Mouse (Mus musculus) forebrain, embryonic 12.5 days (tissue): ENCODE measurements at regions not wholly inside any gene's neighbourhood (a gene's known extent, or its start where the extent isn't known, plus 50 kb on each side); places are given as distances from the start of the nearest gene placed in this dataset.

Experiments used
- ATAC-seq: fragments of 200-750 bp; cut with Nextera tagmentation; 2 replicates; pipeline ENCODE4 v1.8.0; 2017; ENCODE audit warnings: moderate TSS enrichment; ENCODE audit not compliant: low FRiP score
- H3K27ac ChIP-seq: fragments of 300-500 bp; sonication (generic); 2 replicates; pipeline ENCODE4 v1.5.1; 2016; ENCODE audit warnings: mild to moderate bottlenecking
- H3K27me3 ChIP-seq: fragments of 300-500 bp; sonication (generic); 2 replicates; pipeline ENCODE4 v1.6.1; 2016; ENCODE audit warnings: mild to moderate bottlenecking
- H3K36me3 ChIP-seq: fragments of 300-500 bp; sonication (generic); replicated peaks from 2 replicates; pipeline ENCODE4 v1.6.1; 2016; ENCODE audit warnings: mild to moderate bottlenecking
- H3K4me1 ChIP-seq: fragments of 300-500 bp; sonication (generic); 2 replicates; pipeline ENCODE4 v1.6.1; 2016
- H3K4me2 ChIP-seq: fragments of 300-500 bp; sonication (generic); 2 replicates; pipeline ENCODE4 v1.6.1; 2016; ENCODE audit warnings: mild to moderate bottlenecking, moderate library complexity
- H3K4me3 ChIP-seq: fragments of 300-500 bp; sonication (generic); replicated peaks from 2 replicates; pipeline ENCODE4 v1.5.1; 2016; ENCODE audit warnings: mild to moderate bottlenecking
- H3K9ac ChIP-seq: fragments of 300-500 bp; sonication (generic); 2 replicates; pipeline ENCODE4 v1.6.1; 2016; ENCODE audit warnings: mild to moderate bottlenecking
- H3K9me3 ChIP-seq: fragments of 300-500 bp; sonication (generic); 2 replicates; pipeline ENCODE4 v1.6.1; 2016
- WGBS: fragments of 180-500 bp; shearing (Covaris S2); methylation state at CpG from one replicate; pipeline ENCODE4 v1.1.7; 2016; 5-methylcytosine and 5-hydroxymethylcytosine counted together

DNA sequence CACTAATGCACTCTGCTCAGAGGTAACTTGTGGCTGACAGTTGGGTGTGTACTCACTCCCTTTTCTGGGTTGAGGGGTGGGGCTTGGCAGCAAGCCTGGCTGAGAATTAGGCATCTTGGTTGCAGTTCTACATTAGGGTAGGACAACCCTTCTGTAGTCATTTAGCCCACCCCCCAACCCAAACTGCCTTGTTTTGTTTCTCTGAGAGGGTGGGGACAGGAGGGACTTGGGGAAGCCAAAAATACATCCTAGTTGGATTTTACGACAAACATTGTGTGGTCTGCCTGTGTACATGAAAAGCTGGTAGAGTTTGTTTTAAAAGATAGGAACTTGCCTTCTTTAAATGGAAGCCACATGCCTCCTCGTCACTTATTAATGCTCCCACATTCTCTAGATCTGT, 146.8 kb upstream of the Gdnf start:
- Histone ChIP-seq H3K27ac (no peak overlapping the region), H3K27me3 (no peaks in the 10 kb centered on the region)

DNA sequence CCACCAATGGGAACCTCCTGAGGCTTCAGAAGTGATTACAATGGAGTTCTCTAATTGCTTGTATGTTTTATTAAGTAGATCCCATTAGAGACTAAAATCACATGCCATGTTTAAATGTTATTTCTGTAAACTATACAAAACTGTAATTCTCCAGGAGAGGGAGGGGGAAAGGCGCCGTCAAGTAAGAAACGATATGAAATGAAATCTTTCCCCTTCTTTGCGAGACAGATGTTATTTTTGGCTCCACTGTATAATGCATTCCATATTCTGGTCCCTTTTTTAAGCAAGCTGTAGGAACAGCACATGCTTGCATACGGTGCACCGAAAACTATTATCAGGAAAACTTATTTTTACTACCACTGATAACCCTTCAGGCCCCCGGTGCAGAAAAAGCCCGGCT, 141.0 kb upstream of the Gdnf start:
- H3K4me3 ChIP-seq = no peak overlapping the region

More for the DNA sequence above, 146.8 kb upstream of the Gdnf start:
- no peak for ATAC-seq
- Histone ChIP-seq H3K9ac (no peak overlapping the region), H3K9me3 (no peaks in the 10 kb centered on the region), H3K4me3 (no peak overlapping the region), H3K36me3 (no peaks in the 10 kb centered on the region), H3K4me1 (no peaks in the 10 kb centered on the region), H3K4me2 (no peak overlapping the region)
- 88% methylated on average over 2 of the region's 2 CpGs for WGBS

DNA sequence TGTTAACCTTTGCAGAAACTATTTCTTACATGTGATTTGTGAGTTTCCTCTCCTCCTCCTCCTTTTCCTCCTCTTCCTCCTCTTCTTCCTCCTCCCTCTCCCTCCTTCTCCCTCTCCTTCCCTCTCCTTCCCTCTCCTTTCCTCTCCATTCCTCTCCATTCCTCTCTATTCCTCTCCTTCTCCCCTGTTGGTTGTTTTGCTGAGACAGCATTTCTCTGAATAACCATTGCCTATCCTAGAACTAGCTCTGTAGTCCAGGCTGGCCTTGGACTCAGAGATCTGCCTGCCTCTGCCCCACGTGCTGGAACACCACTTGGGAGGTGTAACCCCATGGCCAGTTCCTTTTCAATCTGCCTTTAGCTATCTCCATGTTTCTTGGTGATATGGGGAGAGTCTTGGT, 133.7 kb upstream of the Gdnf start:
- WGBS = 53% methylated on average over 1 of the region's 1 CpGs
- Histone ChIP-seq H3K9ac (no peak overlapping the region), H3K36me3 (no peaks in the 10 kb centered on the region), H3K27ac (no peak overlapping the region), H3K27me3 (no peaks in the 10 kb centered on the region), H3K4me1 (no peaks in the 10 kb centered on the region), H3K4me3 (no peak overlapping the region), H3K9me3 (no peaks in the 10 kb centered on the region), H3K4me2 (no peak overlapping the region)
- ATAC-seq = no peak

More for the DNA sequence above, 141.0 kb upstream of the Gdnf start:
- no peaks in the 10 kb centered on the region for H3K4me1 ChIP-seq
- H3K36me3 ChIP-seq = no peaks in the 10 kb centered on the region
- H3K9me3 ChIP-seq = no peaks in the 10 kb centered on the region
- no peak for ATAC-seq
- WGBS = 83% methylated on average over 8 of the region's 8 CpGs
- no peak overlapping the region for H3K4me2 ChIP-seq
- no peak overlapping the region for H3K9ac ChIP-seq
- H3K27ac ChIP-seq = no peak overlapping the region
- no peaks in the 10 kb centered on the region for H3K27me3 ChIP-seq

DNA sequence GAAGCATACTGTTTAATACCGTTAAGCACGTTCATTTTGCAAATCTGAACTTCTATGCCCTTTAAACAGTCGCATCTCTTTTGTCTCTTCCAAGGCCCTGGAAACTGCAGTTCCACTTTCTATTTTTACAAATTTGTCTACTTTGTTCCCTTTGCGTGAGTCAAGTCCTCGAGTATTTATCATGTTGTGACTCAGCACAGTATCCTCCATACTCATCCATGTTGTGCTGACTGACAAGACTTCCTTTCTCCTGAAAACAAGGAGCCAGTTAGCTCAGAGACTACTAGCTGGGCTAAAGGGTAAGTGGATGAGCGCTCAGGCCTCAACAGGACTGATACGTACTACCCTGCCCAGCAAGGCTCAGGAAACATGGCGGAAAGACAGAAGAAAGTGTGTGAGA, 131.9 kb upstream of the Gdnf start:
- no peak overlapping the region for H3K4me2 ChIP-seq
- ATAC-seq = no peak
- no peak overlapping the region for H3K27ac ChIP-seq
- H3K4me1 ChIP-seq = no peaks in the 10 kb centered on the region
- no peaks in the 10 kb centered on the region for H3K9me3 ChIP-seq
- no peaks in the 10 kb centered on the region for H3K36me3 ChIP-seq
- H3K4me3 ChIP-seq = no peak overlapping the region
- H3K9ac ChIP-seq = no peak overlapping the region
- H3K27me3 ChIP-seq = no peaks in the 10 kb centered on the region
- WGBS = 94% methylated on average over 8 of the region's 8 CpGs

DNA sequence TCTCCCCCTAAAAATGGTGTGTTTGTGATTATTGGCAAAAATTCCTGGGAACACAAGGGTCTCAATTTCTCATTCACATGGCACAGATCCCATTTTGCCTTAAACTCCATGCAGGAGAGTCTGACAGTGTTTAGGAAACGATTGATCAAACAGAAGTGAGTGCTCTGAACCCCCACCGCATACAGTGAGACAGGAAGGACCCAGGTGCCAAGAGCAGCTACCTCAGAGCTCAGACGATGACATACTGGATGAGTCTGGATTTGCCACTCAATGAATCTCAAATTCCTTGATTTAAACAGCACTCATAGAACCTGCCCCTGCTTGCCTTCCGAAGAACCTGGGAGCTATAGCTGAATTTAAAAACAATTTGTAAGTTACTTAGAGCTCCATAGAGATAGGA, 129.6 kb upstream of the Gdnf start:
- no peaks in the 10 kb centered on the region for H3K4me1 ChIP-seq
- H3K4me3 ChIP-seq = no peak overlapping the region
- no peak for ATAC-seq
- H3K27me3 ChIP-seq = no peaks in the 10 kb centered on the region
- no peak overlapping the region for H3K9ac ChIP-seq
- no peaks in the 10 kb centered on the region for H3K9me3 ChIP-seq
- H3K36me3 ChIP-seq = no peaks in the 10 kb centered on the region
- WGBS = 86% methylated on average over 4 of the region's 4 CpGs
- no peak overlapping the region for H3K4me2 ChIP-seq
- H3K27ac ChIP-seq = no peak overlapping the region

DNA sequence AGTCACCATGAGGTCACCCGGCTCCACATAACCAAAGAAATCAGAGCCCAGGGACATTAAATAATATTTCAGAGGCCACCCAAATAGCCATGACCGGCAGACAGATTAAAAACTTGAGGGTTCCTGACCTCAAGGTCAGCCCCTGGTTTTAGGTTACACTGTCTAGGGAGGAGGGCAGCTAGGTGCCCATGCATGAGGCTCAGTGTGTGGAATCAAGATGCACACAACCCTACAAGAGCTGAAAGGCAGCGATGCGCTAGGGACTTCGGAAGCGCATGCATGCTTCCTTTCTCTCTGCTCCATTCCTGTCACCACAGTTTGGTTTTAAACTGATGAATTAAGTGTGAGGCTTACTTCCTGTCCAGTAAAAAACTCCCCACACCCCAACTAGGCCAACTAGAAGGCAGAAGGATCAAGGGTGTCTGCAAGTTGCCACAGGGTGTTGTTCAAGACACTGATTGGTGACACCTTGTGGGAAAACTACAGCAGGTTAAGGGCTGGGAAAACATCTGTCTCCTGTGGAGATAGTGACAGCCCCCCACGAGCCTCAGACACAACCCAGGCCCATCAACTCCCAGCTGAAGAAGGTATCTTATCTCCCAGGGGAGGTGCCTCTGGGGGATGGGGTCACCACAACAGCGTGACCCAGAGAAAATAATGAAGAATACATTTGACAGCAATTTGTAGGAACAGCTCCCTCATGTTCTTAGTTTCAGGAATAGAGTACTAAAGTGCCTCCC, 127.2 kb upstream of the Gdnf start:
- Histone ChIP-seq H3K9ac (no peak overlapping the region), H3K36me3 (no peaks in the 10 kb centered on the region), H3K27ac (no peak overlapping the region), H3K4me3 (no peak overlapping the region), H3K9me3 (no peaks in the 10 kb centered on the region), H3K27me3 (no peaks in the 10 kb centered on the region), H3K4me1 (no peaks in the 10 kb centered on the region), H3K4me2 (no peak overlapping the region)
- no peak for ATAC-seq
- WGBS = 81% methylated on average over 8 of the region's 8 CpGs

DNA sequence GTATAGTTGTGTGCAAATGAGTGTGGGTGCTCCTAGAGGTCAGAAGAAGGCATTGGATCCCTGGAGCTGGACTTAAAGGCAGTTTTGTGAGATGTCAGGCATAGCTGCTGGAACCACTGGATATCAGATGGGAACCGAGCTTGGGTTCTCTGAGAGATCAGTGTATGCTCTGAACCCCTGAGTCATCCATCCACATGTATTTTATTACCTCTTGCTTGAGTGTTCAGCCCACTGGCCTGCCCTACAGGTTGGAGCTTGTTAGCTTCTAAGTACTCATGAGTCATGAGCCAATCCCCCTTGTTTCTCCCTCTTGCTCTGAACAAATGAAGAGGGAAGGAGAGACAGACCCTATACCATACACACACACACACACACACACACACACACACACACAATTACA, 119.4 kb upstream of the Gdnf start:
- no peaks in the 10 kb centered on the region for H3K4me1 ChIP-seq
- ATAC-seq = no peak
- no peaks in the 10 kb centered on the region for H3K9me3 ChIP-seq
- WGBS = 100% methylated on average over 1 of the region's 1 CpGs
- H3K4me3 ChIP-seq = no peak overlapping the region
- H3K36me3 ChIP-seq = no peaks in the 10 kb centered on the region
- no peak overlapping the region for H3K4me2 ChIP-seq
- H3K27ac ChIP-seq = no peak overlapping the region
- no peak overlapping the region for H3K9ac ChIP-seq
- no peaks in the 10 kb centered on the region for H3K27me3 ChIP-seq

DNA sequence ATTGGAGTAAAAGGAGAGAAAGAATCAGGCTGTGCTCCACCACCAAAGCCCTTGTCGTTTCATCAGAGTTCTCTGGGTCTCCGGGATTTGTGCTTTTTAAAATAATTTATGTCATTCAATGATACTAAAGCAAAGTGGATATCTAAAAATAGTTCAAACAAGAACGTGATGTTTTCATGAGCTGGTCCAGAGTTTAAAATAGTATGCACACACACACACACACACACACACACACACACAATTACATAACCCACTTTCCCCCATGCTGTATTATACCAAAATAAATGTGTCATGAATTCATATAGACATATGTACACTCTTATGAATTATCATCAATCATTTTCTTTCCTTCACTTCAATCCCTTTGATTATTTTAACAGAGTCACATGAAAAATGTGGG, 118.5 kb upstream of the Gdnf start:
- Histone ChIP-seq H3K4me2 (no peak overlapping the region), H3K36me3 (no peaks in the 10 kb centered on the region), H3K4me3 (no peak overlapping the region), H3K27ac (no peak overlapping the region), H3K9me3 (no peaks in the 10 kb centered on the region), H3K4me1 (no peaks in the 10 kb centered on the region), H3K27me3 (no peaks in the 10 kb centered on the region), H3K9ac (no peak overlapping the region)
- WGBS = 88% methylated on average over 3 of the region's 3 CpGs
- no peak for ATAC-seq

DNA sequence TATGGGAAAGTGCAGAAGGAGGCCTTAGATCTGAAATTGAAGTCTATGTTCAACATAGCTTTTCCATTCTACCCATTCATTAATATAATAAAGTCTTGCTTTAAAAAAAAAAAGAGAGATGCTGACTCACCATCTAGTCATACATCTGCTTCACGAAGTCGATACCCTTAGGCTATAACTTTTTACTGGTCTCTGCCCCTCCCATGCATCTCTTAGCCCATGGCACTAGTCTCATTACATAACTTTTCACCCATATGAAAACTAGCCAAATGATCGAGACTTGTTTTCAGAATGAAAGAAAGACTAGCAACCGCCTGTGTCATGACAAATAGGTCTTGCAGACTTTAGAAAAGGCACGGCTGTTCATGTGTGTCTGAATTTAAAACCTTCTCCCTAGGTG, 116.6 kb upstream of the Gdnf start:
- Histone ChIP-seq H3K9ac (no peak overlapping the region), H3K4me3 (no peak overlapping the region), H3K36me3 (no peaks in the 10 kb centered on the region), H3K27ac (no peak overlapping the region), H3K27me3 (no peaks in the 10 kb centered on the region), H3K4me1 (no peaks in the 10 kb centered on the region), H3K4me2 (no peak overlapping the region), H3K9me3 (no peaks in the 10 kb centered on the region)
- WGBS = 91% methylated on average over 5 of the region's 5 CpGs
- ATAC-seq = no peak

DNA sequence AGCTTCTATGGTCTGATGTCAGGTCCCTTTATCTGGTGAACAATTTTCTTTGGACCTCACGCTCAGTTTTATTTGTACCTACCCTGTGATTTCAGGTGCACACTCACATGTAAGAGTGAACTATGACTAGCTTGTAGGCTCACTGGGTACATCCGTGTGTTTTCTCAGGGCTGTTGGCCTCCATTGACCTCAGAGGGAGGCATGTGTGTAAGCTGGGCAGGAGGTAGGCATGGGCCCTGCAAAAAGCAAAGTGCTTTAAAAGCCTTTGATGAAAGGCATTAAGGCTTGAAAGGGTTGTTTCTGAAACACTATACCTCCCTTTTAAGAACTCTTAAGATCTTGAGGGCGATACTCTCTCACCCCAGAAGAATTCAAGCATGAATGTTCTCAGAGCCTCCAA, 112.9 kb upstream of the Gdnf start:
- no peak overlapping the region for H3K9ac ChIP-seq
- WGBS = 30% methylated on average over 3 of the region's 3 CpGs
- H3K36me3 ChIP-seq = no peaks in the 10 kb centered on the region
- no peak overlapping the region for H3K4me3 ChIP-seq
- H3K9me3 ChIP-seq = no peaks in the 10 kb centered on the region
- no peak for ATAC-seq
- H3K4me2 ChIP-seq = no peak overlapping the region
- no peak overlapping the region for H3K27ac ChIP-seq
- H3K4me1 ChIP-seq = no peaks in the 10 kb centered on the region
- no peaks in the 10 kb centered on the region for H3K27me3 ChIP-seq

DNA sequence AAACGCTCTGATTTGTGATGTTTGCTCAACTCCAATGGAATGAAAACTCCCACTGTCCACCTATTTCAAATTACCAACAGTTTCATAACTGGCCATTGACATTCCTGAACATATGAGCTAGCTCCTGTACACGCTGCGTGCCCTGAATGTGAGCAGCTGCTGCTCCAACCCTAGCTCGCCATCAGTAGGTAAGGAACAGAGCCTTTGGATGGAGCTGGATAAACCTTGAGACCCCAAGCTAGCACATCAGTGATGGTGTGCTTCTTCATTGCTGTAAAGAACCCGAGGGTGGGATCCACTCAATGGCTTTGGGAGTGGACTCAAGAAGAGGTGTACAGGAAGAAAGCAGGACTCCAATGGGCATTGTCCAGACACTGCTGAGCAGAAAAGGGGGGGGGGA, 101.8 kb upstream of the Gdnf start:
- Histone ChIP-seq H3K4me3 (no peak overlapping the region), H3K4me1 (no peaks in the 10 kb centered on the region), H3K36me3 (no peaks in the 10 kb centered on the region), H3K9ac (no peak overlapping the region), H3K27me3 (no peaks in the 10 kb centered on the region), H3K27ac (no peak overlapping the region), H3K4me2 (no peak overlapping the region), H3K9me3 (no peaks in the 10 kb centered on the region)
- no peak for ATAC-seq
- WGBS = 91% methylated on average over 5 of the region's 5 CpGs

DNA sequence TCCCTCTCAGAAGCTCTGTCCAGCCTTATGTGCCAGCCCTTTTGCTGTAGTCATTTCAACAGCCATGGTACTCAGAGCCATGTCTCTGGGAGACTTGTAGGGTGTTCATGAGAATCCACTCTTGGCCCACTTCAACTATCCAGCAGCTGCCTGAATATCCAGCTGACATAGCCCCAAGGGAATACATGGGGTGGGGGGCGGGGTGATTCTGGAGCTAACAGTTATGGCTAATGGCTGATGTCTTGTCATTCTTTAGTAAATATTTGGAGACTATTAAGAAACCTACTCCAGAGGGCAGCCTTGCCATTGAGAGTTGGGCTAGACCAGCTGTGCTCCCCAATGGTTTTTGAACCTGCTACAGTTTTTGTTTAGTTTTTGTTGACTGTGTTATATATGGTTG, 96.0 kb upstream of the Gdnf start:
- ATAC-seq = no peak
- Histone ChIP-seq H3K36me3 (no peaks in the 10 kb centered on the region), H3K4me3 (no peak overlapping the region), H3K9me3 (no peaks in the 10 kb centered on the region), H3K27ac (no peak overlapping the region), H3K27me3 (no peaks in the 10 kb centered on the region), H3K9ac (no peak overlapping the region), H3K4me2 (no peak overlapping the region), H3K4me1 (no peaks in the 10 kb centered on the region)
- 77% methylated on average over 1 of the region's 1 CpGs for WGBS

DNA sequence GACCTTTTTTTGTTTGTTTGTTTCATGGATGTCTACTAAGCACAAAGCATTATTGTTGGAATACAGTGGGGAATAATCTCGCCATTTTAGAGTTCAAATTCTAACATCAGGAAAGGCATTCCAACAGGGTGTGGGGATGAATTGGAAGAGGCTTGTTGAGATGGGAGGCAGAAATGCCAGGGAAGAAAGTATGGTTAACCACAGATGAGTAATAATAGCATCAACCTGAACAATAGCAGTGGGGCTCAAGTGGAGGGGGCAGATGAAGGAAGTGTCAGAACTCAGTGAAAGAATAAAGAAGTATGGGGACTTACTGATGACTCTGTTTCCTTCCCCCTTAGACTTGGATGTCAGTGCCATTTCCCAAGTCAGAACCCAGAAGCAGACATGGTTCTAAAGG, 94.5 kb upstream of the Gdnf start:
- Histone ChIP-seq H3K9me3 (no peaks in the 10 kb centered on the region), H3K4me2 (no peak overlapping the region), H3K9ac (no peak overlapping the region), H3K27ac (no peak overlapping the region), H3K4me3 (no peak overlapping the region), H3K27me3 (no peaks in the 10 kb centered on the region), H3K36me3 (no peaks in the 10 kb centered on the region), H3K4me1 (no peaks in the 10 kb centered on the region)
- ATAC-seq = no peak
- WGBS = 100% methylated on average over 1 of the region's 1 CpGs
